In the genomic region with DNA sequence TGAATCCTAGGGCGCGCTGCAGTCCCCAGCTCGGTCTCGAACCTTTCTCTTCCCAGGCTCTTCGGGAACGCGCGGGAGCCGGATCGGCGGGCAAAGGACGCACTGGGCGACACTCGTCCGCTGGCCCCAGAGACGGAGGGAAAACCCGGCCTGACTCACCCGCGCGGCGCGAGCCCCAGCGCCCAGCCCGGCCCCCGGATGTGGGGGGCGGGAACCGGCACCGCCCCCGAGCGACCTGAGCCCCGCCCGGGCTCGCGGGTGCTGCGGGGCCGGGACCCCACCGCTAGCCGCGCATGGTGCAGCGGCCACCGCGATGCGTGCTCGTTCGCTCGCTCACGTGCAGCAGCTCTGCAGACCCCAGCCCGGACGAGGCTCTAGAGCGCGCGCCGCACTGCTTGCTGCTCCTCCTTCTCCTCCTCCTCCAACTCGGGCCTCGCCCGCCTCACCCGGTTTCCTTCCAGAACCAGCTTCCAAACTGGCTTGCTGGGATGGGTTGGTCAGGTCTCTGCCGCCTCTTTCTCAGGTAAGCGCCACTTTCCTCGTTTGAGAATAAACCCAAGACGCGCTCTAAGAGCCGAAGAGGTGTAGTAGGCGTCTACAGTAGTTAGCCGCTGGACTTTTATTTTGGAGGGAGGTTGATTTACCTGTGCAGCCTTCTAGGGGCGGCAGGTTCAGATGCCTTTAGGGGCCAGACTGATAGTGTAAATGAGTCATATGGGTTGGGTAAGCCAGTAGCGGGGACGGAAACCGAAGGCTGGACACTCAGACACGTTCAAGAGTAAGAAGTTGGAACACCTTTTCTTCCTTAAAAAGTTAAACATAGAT, we compare ENCODE assay signal across 8 mouse cellular contexts. TPM values are rescaled to one million over a fixed set of nuclear protein-coding genes. Genes with fewer than 3 reads are reported as not detected.
DNase-seq lines count a peak whose midpoint lies in the region; ATAC-seq and TF ChIP-seq lines count a peak whose summit lies in the region.

A gene (minus strand): TSS at position 152 of the 825 bp plus-strand sequence.
A gene (plus strand): TSS at position 264 of the 825 bp plus-strand sequence.

- intact Hi-C loops in heart, postnatal 14 days (cut with DNase I): loop anchor here (5.0 kb wide), 1 partner anchor 34 kb away; a partner anchor contains a TSS

- H3K4me1 ChIP-seq in CH12.LX (ENCODE audit: control insufficient read depth in 1 of 2, insufficient read depth in 2 of 2): peaks cover 25 to 42% of the 10 kb centered on the region in 2 experiments
- 0 out of 2 replicates have a peak, but pooled peaks cover 2% of the 10 kb centered on the region for H3K4me1 ChIP-seq in embryonic fibroblast, embryonic 13.5 days (ENCODE audit: control insufficient read depth, insufficient read depth, low read length)
- peaks cover 54% of the 10 kb centered on the region for H3K4me1 ChIP-seq in limb, embryonic 10.5 days
- H3K4me1 ChIP-seq in midbrain, embryonic 10.5 days: peaks cover 49% of the 10 kb centered on the region
- peaks cover 21% of the 10 kb centered on the region for H3K4me1 ChIP-seq in stomach, embryonic 16.5 days (ENCODE audit: control insufficient read depth, insufficient read depth, low read length)

- TF ChIP-seq EP300 in CH12.LX (IDR thresholded peaks at IDR 0.05; ENCODE audit: low read length): no peak

- peak; percentile 77; the same call in 1 of the 2 replicates for TF ChIP-seq POLR2A in CH12.LX (IDR thresholded peaks at IDR 0.05; ENCODE audit: low read depth, low read length)
- TF ChIP-seq POLR2A in embryonic fibroblast, embryonic 13.5 days (IDR thresholded peaks at IDR 0.05; ENCODE audit: low read depth, low read length): peak; percentile 37; the same call in 1 of the 2 replicates

- in situ Hi-C loops in CH12.LX (cut with MboI; ENCODE audit: low pct_ligation_motif_present, low pct_unique_long_range_greater_than_20kb, low sequenced_read_pairs): no loop called here

- no peak for TF ChIP-seq CTCF in CH12.LX (conservative IDR thresholded peaks at IDR 0.05 in 1 of 2, IDR thresholded peaks at IDR 0.05 in 1 of 2; ENCODE audit: low read depth in 2 of 2, low read length in 2 of 2)
- TF ChIP-seq CTCF in embryonic fibroblast, embryonic 13.5 days (IDR thresholded peaks at IDR 0.05; ENCODE audit: borderline replicate concordance, insufficient read depth, low read length): no peak

- peaks cover 8% of the 10 kb centered on the region for H3K9me3 ChIP-seq in CH12.LX (replicated peaks; ENCODE audit: low read length)
- H3K9me3 ChIP-seq in limb, embryonic 10.5 days (replicated peaks): no peaks in the 10 kb centered on the region
- H3K9me3 ChIP-seq in midbrain, embryonic 10.5 days (replicated peaks): no peaks in the 10 kb centered on the region
- no peaks in the 10 kb centered on the region for H3K9me3 ChIP-seq in stomach, embryonic 16.5 days (replicated peaks; ENCODE audit: control insufficient read depth, low read length)

- peak within 1 kb of the TSS; percentile 80 to 99 (median 80) for H3K4me3 ChIP-seq in CH12.LX (replicated peaks in 1 of 3; ENCODE audit: low read depth in 2 of 3, low read length in 2 of 3, poor library complexity in 1 of 3)
- peak within 1 kb of the TSS; percentile 59 for H3K4me3 ChIP-seq in embryonic fibroblast, embryonic 13.5 days (ENCODE audit: insufficient read depth, low read length)
- peak within 1 kb of the TSS; percentile 73 for H3K4me3 ChIP-seq in limb, embryonic 10.5 days
- H3K4me3 ChIP-seq in midbrain, embryonic 10.5 days: peak within 1 kb of the TSS; percentile 72
- H3K4me3 ChIP-seq in stomach, embryonic 16.5 days (replicated peaks; ENCODE audit: low read length): peak within 1 kb of the TSS; percentile 73

- H3K79me2 ChIP-seq in CH12.LX (replicated peaks; ENCODE audit: control insufficient read depth, extremely low read depth, insufficient read depth, poor library complexity, severe bottlenecking): peaks cover 6% of the 10 kb centered on the region; the same call in 1 of the 2 replicates

- no peak for TF ChIP-seq RAD21 in CH12.LX (IDR thresholded peaks at IDR 0.05; ENCODE audit: low read depth, low read length)

- peak; percentile 61 for DNase-seq in CH12.LX (ENCODE audit: extremely low read depth)
- DNase-seq in adrenal gland, adult 8-10 months: peak; percentile 74
- DNase-seq in heart, postnatal 14 days: peak; percentile 83 to 86
- DNase-seq in limb, embryonic 10.5 days (ENCODE audit: low spot score): peak; percentile 83
- peak; percentile 77 for DNase-seq in midbrain, embryonic 10.5 days (ENCODE audit: low spot score)
- no peak for DNase-seq in right cerebral cortex, adult 2 months (ENCODE audit: low spot score in 2 of 2)

- peak within 1 kb of the TSS; percentile 12; the same call in 1 of the 2 replicates for H3K27ac ChIP-seq in CH12.LX (ENCODE audit: insufficient read depth, low read depth)
- H3K27ac ChIP-seq in embryonic fibroblast, embryonic 13.5 days (ENCODE audit: insufficient read depth, low read length): no peak within 1 kb of the TSS
- H3K27ac ChIP-seq in limb, embryonic 10.5 days: peak within 1 kb of the TSS; percentile 87
- peak within 1 kb of the TSS; percentile 88 for H3K27ac ChIP-seq in midbrain, embryonic 10.5 days (replicated peaks)
- H3K27ac ChIP-seq in stomach, embryonic 16.5 days (ENCODE audit: low read length): peak within 1 kb of the TSS; percentile 94

- WGBS in limb, embryonic 10.5 days: 1% methylated on average over 68 of the region's 70 CpGs
- WGBS in midbrain, embryonic 10.5 days: under 1% methylated on average over 70 of the region's 70 CpGs
- WGBS in stomach, embryonic 16.5 days: 1% methylated on average over 56 of the region's 70 CpGs

- dilution Hi-C loops in CH12.LX (cut with MboI; ENCODE audit: extremely low pct_ligation_motif_present, extremely low pct_unique_long_range_greater_than_20kb, low sequenced_read_pairs): no loop called here

- peak; percentile 83 for ATAC-seq in stomach, embryonic 16.5 days (ENCODE audit: insufficient read depth, low FRiP score)

- peak within 1 kb of the TSS; percentile 61 for H3K9ac ChIP-seq in CH12.LX (ENCODE audit: insufficient read depth, low read depth)
- peak within 1 kb of the TSS; percentile 85 for H3K9ac ChIP-seq in stomach, embryonic 16.5 days (ENCODE audit: low read length)

- no peaks in the 10 kb centered on the region for H3K27me3 ChIP-seq in CH12.LX (replicated peaks)
- H3K27me3 ChIP-seq in limb, embryonic 10.5 days (ENCODE audit: low read depth, poor library complexity, severe bottlenecking): no peaks in the 10 kb centered on the region
- H3K27me3 ChIP-seq in midbrain, embryonic 10.5 days (ENCODE audit: low read depth, poor library complexity, severe bottlenecking): peaks cover 36% of the 10 kb centered on the region
- no peaks in the 10 kb centered on the region for H3K27me3 ChIP-seq in stomach, embryonic 16.5 days (ENCODE audit: control insufficient read depth, insufficient read depth, low read length)

- peak within 1 kb of the TSS; percentile 67 for H3K4me2 ChIP-seq in CH12.LX (ENCODE audit: insufficient read depth, low read depth, poor library complexity, severe bottlenecking)
- peak within 1 kb of the TSS; percentile 90 for H3K4me2 ChIP-seq in stomach, embryonic 16.5 days (ENCODE audit: low read depth, low read length)

- H3K36me3 ChIP-seq in CH12.LX (replicated peaks in 1 of 2; ENCODE audit: control insufficient read depth in 1 of 2, insufficient read depth in 1 of 2, low read length in 1 of 2): peaks cover 3 to 26% of the 10 kb centered on the region in 2 experiments
- H3K36me3 ChIP-seq in limb, embryonic 10.5 days: peaks cover 5% of the 10 kb centered on the region; the same call in 1 of the 2 replicates
- peaks cover 3% of the 10 kb centered on the region for H3K36me3 ChIP-seq in midbrain, embryonic 10.5 days
- no peaks in the 10 kb centered on the region for H3K36me3 ChIP-seq in stomach, embryonic 16.5 days (ENCODE audit: control insufficient read depth, insufficient read depth, low read length)

TF ChIP-seq in CH12.LX, 34 proteins besides CTCF, POLR2A, EP300 and RAD21 (continues in another document):
- no peak for TF ChIP-seq CHD2 (IDR thresholded peaks at IDR 0.05; ENCODE audit: low read length)
- no peak for TF ChIP-seq JUN (IDR thresholded peaks at IDR 0.05; ENCODE audit: insufficient read depth, low read depth, low read length)
- peak; percentile 90 for TF ChIP-seq MXI1 (IDR thresholded peaks at IDR 0.05; ENCODE audit: low read depth, low read length)
- no peak for TF ChIP-seq ZKSCAN1 (IDR thresholded peaks at IDR 0.05; ENCODE audit: borderline replicate concordance, low read depth, low read length)
- TF ChIP-seq TCF12 (IDR thresholded peaks at IDR 0.05; ENCODE audit: low read depth, low read length): peak; percentile 85
- TF ChIP-seq ZNF384 (IDR thresholded peaks at IDR 0.05; ENCODE audit: low read depth, low read length): no peak
- TF ChIP-seq ELF1 (IDR thresholded peaks at IDR 0.05; ENCODE audit: low read depth, low read length): no peak; the same call in none of the 2 replicates
- peak; percentile 90 for TF ChIP-seq BHLHE40 (IDR thresholded peaks at IDR 0.05; ENCODE audit: low read depth, low read length)
- TF ChIP-seq ZMIZ1 (IDR thresholded peaks at IDR 0.05; ENCODE audit: low read depth, low read length): no peak
- no peak for TF ChIP-seq GABPA (IDR thresholded peaks at IDR 0.05; ENCODE audit: insufficient replicate concordance, low read depth, low read length)

RNA-seq across cellular contexts. Expression of the first gene that starts in this region (rescaled TPM):
- total RNA-seq in CH12.LX (2012; rRNA removed): 19.7 and 21.2 TPM in 2 replicates
- total RNA-seq in CH12.LX (2014; rRNA removed): 17.8 and 19.1 TPM in 2 replicates
- 22.1 and 25.4 TPM in 2 replicates for polyA plus RNA-seq in CH12.LX (2012; ENCODE audit: insufficient read length, low read depth)
- 10 to 100 TPM in 1 of 4 experiments, 1 to 10 TPM in 3; 8.2 to 10.6 (median 8.5) TPM for total RNA-seq in adrenal gland, adult 8-10 months (2022)
- 0.35 and 1.8 TPM in 2 replicates for polyA plus RNA-seq in embryonic fibroblast, embryonic 13.5 days (2011; ENCODE audit: insufficient read length, low read depth, missing spikeins)
- 10 to 100 TPM; 22.1 to 23.1 TPM for total RNA-seq in heart, postnatal 14 days (2021)
- 27.9 and 34.3 TPM in 2 replicates for polyA plus RNA-seq in limb, embryonic 10.5 days (2016; fragmentation: Nextera tagmentation; extraction: Ambion mirVana)
- 16.9 and 21.7 TPM in 2 replicates for polyA plus RNA-seq in midbrain, embryonic 10.5 days (2016; fragmentation: Nextera tagmentation; extraction: Ambion mirVana)
- polyA plus RNA-seq in stomach, embryonic 16.5 days (2015; fragmentation: Nextera tagmentation; extraction: Ambion mirVana): 20.7 and 21.0 TPM in 2 replicates

RNA-seq across cellular contexts. Expression of the second gene that starts in this region (rescaled TPM):
- total RNA-seq in CH12.LX (2012; rRNA removed) (1.3 and 1.5 TPM in 2 replicates), CH12.LX (2014; rRNA removed) (0.32 and 0.38 TPM in 2 replicates)
- 0.78 and 0.81 TPM in 2 replicates for polyA plus RNA-seq in CH12.LX (2012; ENCODE audit: insufficient read length, low read depth)
- total RNA-seq in adrenal gland, adult 8-10 months (2022): 1 to 10 TPM; 1.6 to 5.4 (median 2.8) TPM
- 0.30 and 0.52 TPM in 2 replicates for polyA plus RNA-seq in embryonic fibroblast, embryonic 13.5 days (2011; ENCODE audit: insufficient read length, low read depth, missing spikeins)
- total RNA-seq in heart, postnatal 14 days (2021): 1 to 10 TPM; 1.3 to 1.4 TPM
- 3.2 and 4.1 TPM in 2 replicates for polyA plus RNA-seq in limb, embryonic 10.5 days (2016; fragmentation: Nextera tagmentation; extraction: Ambion mirVana)
- 0.98 and 1.6 TPM in 2 replicates for polyA plus RNA-seq in midbrain, embryonic 10.5 days (2016; fragmentation: Nextera tagmentation; extraction: Ambion mirVana)
- 5.9 and 6.4 TPM in 2 replicates for polyA plus RNA-seq in stomach, embryonic 16.5 days (2015; fragmentation: Nextera tagmentation; extraction: Ambion mirVana)

Comparison
In these comparisons a context has a peak if more than half of its experiments do, and no peak if none do; other contexts are left out.
1. DNase-seq: peak in CH12.LX (single experiment), adrenal gland, adult 8-10 months (single experiment), heart, postnatal 14 days (2 of 2), limb, embryonic 10.5 days (single experiment) and midbrain, embryonic 10.5 days (single experiment); none in right cerebral cortex, adult 2 months (0 of 2).
2. Peak in every context shown above with its lines, with median percentiles within 50 percentile points of each other: H3K4me3 ChIP-seq.